Mouse (Mus musculus) left cerebral cortex, adult 11 months (tissue): ENCODE measurements around the gene Plppr3.
"Not testable (repeated sequence)": the region's sequence is repeated elsewhere in the genome, so short reads cannot be mapped to it uniquely, and the experiment has no call there.

ENCODE experiments used
- DNase-seq: peaks from one replicate; pipeline ENCODE4 v3.0.0; 2022; ENCODE audit warnings: low spot score

Gene Plppr3

GRCm38 (mm10) chr10:79900951-79901410, 26.5 kb upstream of the Plppr3 start:
- DNase-seq, result peak; percentile 73

- no peak for DNase-seq
These were observed 23.1 kb upstream of the Plppr3 start for GRCm38 (mm10) chr10:79897316-79898245.

GRCm38 (mm10) chr10:79896814-79897213, 22.4 kb upstream of the Plppr3 start:
- no peak for DNase-seq

GRCm38 (mm10) chr10:79896306-79896705, 21.9 kb upstream of the Plppr3 start:
- no peak for DNase-seq

GRCm38 (mm10) chr10:79892451-79893118, 18.2 kb upstream of the Plppr3 start:
- peak; percentile 70 for DNase-seq

- DNase-seq, result no peak
These were observed 16.2 kb upstream of the Plppr3 start, which contains the start of gene Cfd for GRCm38 (mm10) chr10:79890670-79891069. TSS of gene Cfd (plus strand) at chr10:79890853.

GRCm38 (mm10) chr10:79889386-79889785, 15.0 kb upstream of the Plppr3 start:
- no peak for DNase-seq

GRCm38 (mm10) chr10:79886611-79887010, 12.2 kb upstream of the Plppr3 start:
- DNase-seq, result no peak

GRCm38 (mm10) chr10:79886054-79886453, 11.6 kb upstream of the Plppr3 start, which contains the start of gene Elane:
TSS of gene Elane (plus strand) at chr10:79886247.
- no peak for DNase-seq

GRCm38 (mm10) chr10:79884938-79885337, 10.5 kb upstream of the Plppr3 start:
- not testable (repeated sequence) for DNase-seq

GRCm38 (mm10) chr10:79884446-79884845, 10.0 kb upstream of the Plppr3 start:
- DNase-seq, result no peak

GRCm38 (mm10) chr10:79883297-79884084, 9.1 kb upstream of the Plppr3 start:
- DNase-seq, result peak; percentile 74

- no peak for DNase-seq
These were observed 7.5 kb upstream of the Plppr3 start for GRCm38 (mm10) chr10:79881981-79882380.

GRCm38 (mm10) chr10:79880721-79881120, 6.3 kb upstream of the Plppr3 start:
- DNase-seq, result no peak

GRCm38 (mm10) chr10:79879527-79879926, 5.1 kb upstream of the Plppr3 start:
- DNase-seq, result no peak

- no peak for DNase-seq
These were observed 3.3 kb upstream of the Plppr3 start for GRCm38 (mm10) chr10:79877757-79878156.

- DNase-seq, result no peak
These were observed 2.7 kb upstream of the Plppr3 start for GRCm38 (mm10) chr10:79877174-79877573.

- DNase-seq, result no peak
These were observed 632 bp downstream of the Plppr3 start for GRCm38 (mm10) chr10:79873715-79874289.

GRCm38 (mm10) chr10:79873313-79873712, 1.1 kb downstream of the Plppr3 start:
- no peak for DNase-seq

- no peak for DNase-seq
These were observed 1.6 kb downstream of the Plppr3 start for GRCm38 (mm10) chr10:79872862-79873261.

- no peak for DNase-seq
These were observed 2.6 kb downstream of the Plppr3 start for GRCm38 (mm10) chr10:79871845-79872244.

GRCm38 (mm10) chr10:79866601-79867000, 7.8 kb downstream of the Plppr3 start:
- DNase-seq, result no peak
